Mouse (Mus musculus): ENCODE results near the gene Nup133.

- no peak for TF ChIP-seq CTCF (IDR thresholded peaks at IDR 0.05; ENCODE audit: extremely low read depth, insufficient read depth, low read length)
- TF ChIP-seq POLR2A (IDR thresholded peaks at IDR 0.05; ENCODE audit: extremely low read depth, insufficient read depth, low read length), result no peak
Observed at GRCm38 (mm10) chr8:123988605-123989038, 39.6 kb upstream of the Nup133 start.
